Mouse (Mus musculus): ENCODE results near the gene Apc2.

Gene Apc2

GRCm38 (mm10) chr10:80294311-80294710 lies 1.5 kb upstream of the Apc2 start:
- no peak for DNase-seq (ENCODE audit: extremely low read depth, low read depth)

- DNase-seq (ENCODE audit: extremely low read depth, low read depth): no peak
These were observed 931 bp upstream of the Apc2 start for GRCm38 (mm10) chr10:80294788-80295303.

DNA sequence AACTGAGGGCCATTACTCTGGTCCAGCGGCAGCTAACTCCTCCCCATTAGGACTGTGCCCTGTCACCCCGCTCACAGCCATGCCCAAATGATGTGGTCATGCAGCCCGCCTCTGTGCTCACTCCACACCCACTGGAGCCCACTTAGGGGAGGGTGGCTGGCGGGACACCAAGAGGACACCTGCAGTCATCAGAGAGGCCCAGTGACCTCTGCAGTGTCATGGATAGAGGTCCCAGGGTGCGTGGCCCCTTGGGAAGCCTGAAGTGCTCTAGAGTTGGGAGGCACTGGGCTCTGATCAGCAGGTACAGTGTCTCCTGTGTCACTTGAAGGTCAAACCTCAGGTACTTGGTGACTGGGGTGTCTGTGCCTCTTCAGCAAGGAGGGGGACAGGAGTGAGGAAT lies 1.0 kb downstream of the Apc2 start:
- no peak for DNase-seq (ENCODE audit: extremely low read depth, low read depth)

DNA sequence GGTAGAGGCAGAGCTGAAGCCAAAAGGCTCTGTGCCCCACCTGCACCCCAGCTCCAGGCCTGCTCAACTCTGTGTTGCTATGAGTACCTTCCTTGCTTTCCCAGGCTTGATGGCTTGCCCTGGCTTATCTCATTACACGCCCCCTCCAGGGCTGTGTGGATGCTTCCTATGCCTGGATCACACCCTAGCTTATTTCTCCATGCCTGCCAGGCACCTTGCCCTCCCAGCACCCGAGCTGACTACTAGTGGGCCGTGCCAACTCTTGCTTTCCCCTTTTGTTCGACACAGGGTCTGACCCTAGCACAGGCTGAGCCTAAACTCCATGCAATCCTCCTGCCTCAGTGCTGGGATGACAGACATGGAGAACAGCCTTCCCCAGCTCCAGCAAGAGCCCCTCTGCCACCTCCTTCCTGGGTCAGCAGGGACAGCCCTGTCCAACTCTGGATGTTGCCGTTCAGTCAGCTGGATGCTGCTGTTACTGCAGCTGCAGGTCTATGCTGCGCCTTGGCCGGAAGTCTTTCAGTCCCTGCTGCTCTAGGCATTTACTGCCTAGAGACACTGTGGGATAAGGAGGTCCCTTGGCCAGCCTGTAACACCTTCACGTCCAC lies 1.9 kb downstream of the Apc2 start:
- no peak for DNase-seq (ENCODE audit: extremely low read depth, low read depth)

- no peak for DNase-seq (ENCODE audit: extremely low read depth, low read depth)
These were observed 2.9 kb downstream of the Apc2 start for GRCm38 (mm10) chr10:80298571-80299281.

DNA sequence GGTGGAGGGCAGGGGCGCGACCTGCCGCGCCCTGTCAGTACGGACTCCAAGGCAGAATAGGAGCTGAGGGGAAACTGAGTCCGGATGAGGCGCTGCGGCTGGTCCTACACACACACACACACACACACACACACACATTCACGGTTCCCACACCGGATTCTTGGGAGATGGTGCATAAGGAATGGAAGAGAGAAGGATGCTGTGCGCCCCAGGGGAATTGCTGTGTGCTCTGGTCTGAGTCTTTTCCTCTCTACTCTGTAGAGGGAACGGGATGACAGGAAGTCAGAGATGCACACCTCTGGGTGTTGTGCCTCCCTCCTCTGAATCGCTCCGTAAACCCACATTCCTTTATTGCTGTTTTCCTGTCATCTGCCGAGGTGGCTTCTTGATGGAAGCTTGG lies 3.5 kb downstream of the Apc2 start:
- DNase-seq (ENCODE audit: extremely low read depth, low read depth): no peak

GRCm38 (mm10) chr10:80299824-80300223 lies 4.0 kb downstream of the Apc2 start:
- no peak for DNase-seq (ENCODE audit: extremely low read depth, low read depth)

DNA sequence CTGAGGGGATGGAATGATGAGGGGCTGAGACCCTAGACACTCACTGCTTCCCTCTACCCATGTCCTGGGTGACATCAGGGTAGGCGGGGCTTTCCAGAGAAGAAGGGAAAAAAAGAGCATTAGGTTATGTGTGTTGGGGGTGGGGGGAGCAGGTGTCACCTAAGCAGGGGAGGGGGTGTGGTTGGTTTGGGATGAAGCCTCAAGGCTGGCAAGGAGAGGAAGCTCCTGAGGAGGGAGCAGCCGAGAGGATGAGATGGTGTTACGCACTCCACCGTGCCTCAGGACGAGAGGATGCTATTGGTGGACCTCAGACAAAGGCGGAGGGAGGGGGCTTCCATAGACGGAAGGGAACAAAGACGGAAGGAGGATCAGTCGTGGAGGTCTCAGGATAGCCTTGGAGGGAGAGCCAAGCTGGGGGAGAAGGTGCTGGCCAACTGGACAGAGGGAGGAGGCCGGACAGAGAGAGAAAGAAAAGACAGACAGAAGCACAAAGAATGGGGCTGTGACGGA lies 5.0 kb downstream of the Apc2 start:
- DNase-seq (ENCODE audit: extremely low read depth, low read depth): no peak

DNA sequence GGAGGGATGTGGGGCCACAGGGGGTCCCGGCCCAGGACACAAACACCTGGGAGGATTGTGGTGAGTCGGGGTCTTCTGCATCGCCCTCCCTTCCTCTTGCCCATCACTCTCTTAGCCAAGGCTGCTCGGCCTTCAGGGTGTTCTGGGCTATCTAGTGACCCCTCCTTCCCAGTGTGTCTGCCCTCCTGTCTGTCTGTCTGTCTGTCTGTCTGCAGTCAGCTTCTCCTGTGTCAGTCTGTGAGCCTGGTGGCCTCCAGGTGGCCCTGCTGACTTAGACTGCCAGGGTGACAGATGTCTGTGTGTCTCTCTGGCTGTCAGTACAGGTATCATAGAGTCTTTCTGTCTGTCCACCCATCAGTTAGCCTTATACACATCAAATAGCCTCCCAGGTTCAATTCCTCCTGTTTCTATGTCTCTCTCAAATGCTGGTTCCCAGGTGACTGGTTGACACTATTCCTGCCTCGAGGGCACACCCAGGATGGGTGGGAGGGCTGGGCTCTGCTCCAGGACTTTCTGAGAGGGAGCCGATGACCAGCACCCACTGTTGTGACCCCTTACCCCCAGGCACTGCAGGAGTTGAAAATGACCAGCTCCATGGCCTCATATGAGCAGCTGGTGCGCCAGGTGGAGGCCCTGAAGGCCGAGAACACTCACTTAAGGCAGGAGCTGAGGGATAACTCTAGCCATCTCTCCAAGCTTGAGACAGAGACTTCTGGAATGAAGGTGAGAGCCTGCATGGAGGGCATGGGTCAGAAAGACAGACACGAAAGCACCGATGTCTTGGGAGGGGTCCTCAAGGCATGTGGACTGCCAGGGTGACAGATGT lies 5.7 kb downstream of the Apc2 start:
- DNase-seq (ENCODE audit: extremely low read depth, low read depth): no peak

GRCm38 (mm10) chr10:80302082-80302355 lies 6.2 kb downstream of the Apc2 start:
- DNase-seq (ENCODE audit: extremely low read depth, low read depth): no peak

- no peak for DNase-seq (ENCODE audit: extremely low read depth, low read depth)
These were observed 6.7 kb downstream of the Apc2 start for GRCm38 (mm10) chr10:80302471-80302881.

- DNase-seq (ENCODE audit: extremely low read depth, low read depth): peak; percentile 68
These were observed 8.7 kb downstream of the Apc2 start for GRCm38 (mm10) chr10:80304458-80304857.

DNA sequence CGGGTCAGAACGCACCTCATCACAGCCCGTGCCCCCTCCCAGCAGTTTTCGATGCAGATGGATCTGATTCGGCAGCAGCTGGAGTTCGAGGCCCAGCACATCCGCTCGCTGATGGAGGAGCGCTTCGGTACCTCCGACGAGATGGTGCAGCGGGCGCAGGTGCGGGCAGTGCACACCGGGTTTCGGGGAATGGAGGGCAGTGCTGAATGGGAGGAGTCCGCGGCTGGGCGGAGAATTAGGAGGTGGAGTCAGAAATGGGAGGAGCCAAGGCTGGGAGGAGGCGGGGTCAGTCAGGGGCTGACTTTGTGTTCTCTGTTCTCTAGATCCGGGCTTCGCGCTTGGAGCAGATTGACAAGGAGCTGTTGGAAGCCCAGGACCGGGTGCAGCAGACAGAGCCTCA lies 9.1 kb downstream of the Apc2 start:
- peak; percentile 63 for DNase-seq (ENCODE audit: extremely low read depth, low read depth)

GRCm38 (mm10) chr10:80311560-80311959 lies 15.8 kb downstream of the Apc2 start:
- DNase-seq (ENCODE audit: extremely low read depth, low read depth): no peak

GRCm38 (mm10) chr10:80312586-80313504 lies 17.1 kb downstream of the Apc2 start:
- DNase-seq (ENCODE audit: extremely low read depth, low read depth): no peak

DNA sequence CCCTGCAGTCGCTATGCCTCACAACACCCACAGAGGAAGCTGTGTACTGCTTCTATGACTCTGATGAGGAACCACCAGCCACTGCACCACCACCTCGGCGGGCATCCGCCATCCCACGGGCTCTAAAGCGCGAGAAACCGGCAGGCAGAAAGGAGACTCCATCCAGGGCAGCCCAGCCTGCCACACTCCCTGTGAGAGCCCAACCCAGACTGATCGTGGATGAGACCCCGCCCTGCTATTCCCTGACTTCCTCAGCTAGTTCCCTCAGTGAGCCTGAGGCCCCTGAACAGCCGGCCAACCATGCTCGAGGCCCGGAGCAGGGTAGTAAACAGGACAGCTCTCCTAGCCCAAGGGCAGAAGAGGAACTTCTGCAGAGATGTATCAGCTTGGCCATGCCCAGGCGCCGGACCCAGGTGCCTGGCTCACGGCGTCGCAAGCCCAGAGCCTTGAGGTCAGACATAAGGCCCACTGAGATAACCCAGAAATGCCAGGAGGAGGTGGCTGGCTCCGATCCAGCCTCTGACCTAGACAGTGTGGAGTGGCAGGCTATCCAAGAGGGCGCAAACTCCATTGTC lies 17.9 kb downstream of the Apc2 start:
- DNase-seq (ENCODE audit: extremely low read depth, low read depth): no peak

- DNase-seq (ENCODE audit: extremely low read depth, low read depth): no peak
These were observed 18.8 kb downstream of the Apc2 start for GRCm38 (mm10) chr10:80314494-80315001.

DNA sequence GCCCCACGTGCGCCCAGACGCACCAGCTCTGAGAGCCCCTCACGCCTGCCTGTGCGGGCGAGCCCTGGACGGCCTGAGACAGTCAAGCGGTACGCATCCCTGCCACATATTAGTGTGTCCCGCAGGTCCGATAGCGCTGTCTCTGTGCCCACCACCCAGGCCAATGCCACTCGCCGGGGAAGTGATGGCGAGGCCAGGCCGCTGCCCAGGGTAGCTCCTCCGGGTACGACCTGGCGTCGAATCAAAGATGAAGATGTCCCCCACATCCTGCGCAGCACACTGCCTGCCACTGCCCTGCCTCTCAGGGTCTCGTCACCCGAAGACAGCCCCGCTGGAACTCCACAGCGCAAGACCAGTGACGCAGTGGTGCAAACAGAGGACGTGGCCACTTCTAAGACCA lies 19.5 kb downstream of the Apc2 start:
- no peak for DNase-seq (ENCODE audit: extremely low read depth, low read depth)

DNA sequence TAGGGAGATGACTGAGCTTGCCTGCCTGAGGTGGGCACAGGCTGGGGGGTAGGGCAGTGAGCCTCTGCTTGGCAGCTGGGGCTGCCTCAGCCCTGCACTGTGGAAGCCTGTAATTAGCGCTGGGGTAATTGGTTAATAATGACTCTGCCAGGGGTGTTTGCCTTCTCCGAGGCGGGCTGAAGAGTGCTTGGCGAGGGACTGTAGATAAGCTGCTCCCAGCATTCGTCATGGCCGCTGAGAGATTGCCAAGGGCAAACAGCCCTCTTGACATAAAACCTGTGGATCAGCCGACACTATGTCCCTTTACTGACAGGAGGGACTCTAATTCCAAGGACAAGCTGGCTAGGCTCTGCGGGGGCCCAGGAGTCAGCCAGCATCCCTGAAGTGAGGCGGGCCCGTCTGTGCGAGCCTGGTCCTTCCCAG lies 20.6 kb downstream of the Apc2 start:
- DNase-seq (ENCODE audit: extremely low read depth, low read depth): no peak

DNA sequence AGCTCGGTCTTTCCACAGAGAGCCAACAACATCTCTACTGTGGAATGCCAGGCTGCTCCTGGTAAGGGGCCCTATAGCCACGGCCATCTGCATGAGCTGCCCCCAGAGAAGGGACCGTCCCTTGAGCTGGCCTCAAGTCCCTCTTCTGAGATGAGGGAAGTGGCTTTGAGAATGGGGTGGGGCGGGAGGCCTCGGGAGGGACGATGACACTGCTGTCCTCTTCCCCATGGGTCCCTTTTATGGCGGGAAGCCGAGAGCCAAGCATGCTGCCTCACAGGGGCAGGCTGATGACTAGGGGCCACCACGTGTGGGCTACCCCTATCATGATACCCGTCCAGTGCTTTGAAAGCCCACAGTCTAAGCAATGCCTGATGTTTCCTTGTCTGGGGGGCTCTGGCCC lies 21.2 kb downstream of the Apc2 start:
- DNase-seq (ENCODE audit: extremely low read depth, low read depth): no peak

Data from MEL-GATA-1-ER (cell line).